Mouse (Mus musculus): ENCODE measurements at regions not wholly inside any gene's neighbourhood (a gene's known extent, or its start where the extent isn't known, plus 50 kb on each side); places are given as distances from the start of the nearest gene placed in this dataset.

GRCm38 (mm10) chrX:12377441-12377840 lies 210.2 kb upstream of the Atp6ap2 start:
- TF ChIP-seq POLR2A (IDR thresholded peaks at IDR 0.05; ENCODE audit: extremely low read depth, insufficient read depth, low read length) (no peak), CTCF (IDR thresholded peaks at IDR 0.05; ENCODE audit: extremely low read depth, insufficient read depth, low read length) (no peak)
